Comparison of ENCODE assay signal across 14 mouse cellular contexts in the genomic region with DNA sequence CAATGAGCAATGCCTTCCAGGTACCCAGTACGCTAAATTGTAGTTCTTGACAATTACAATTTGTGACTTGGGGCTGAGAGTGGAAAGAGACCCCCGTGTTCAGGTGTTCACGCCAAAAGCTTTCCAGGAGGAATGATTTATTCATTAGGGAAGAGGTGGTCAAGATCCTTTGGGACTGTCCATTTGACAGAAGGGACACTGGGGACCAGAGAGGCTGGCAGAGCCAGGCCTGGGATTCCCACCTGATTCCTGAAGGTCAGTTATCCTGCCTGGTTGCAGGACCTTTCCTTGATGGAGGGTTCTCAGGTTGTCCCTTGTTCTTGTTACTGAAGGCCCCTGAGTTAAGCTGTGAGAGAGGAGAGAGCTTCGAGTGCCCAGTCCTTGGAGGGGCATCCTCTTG.
DNase-seq lines count a peak whose midpoint lies in the region; ATAC-seq and TF ChIP-seq lines count a peak whose summit lies in the region.
"Had no signal": no experiment of that assay in that cellular context is flagged by ENCODE, and none has a peak within 500 bp of the region (broad histone marks: within the 10 kb centered on the region; RNA-seq: fewer than 3 reads in every experiment).

No protein-coding gene starts in this region.

- H3K9ac ChIP-seq in forebrain, embryonic 13.5 days = 0 out of 2 replicates have a peak overlapping the region, but pooled peaks have one; percentile 21
- H3K9ac ChIP-seq in forebrain, postnatal 0 days = no peak overlapping the region
- H3K9ac ChIP-seq in midbrain, embryonic 11.5 days (ENCODE audit: low read length) = no peak overlapping the region
- H3K9ac ChIP-seq in midbrain, embryonic 15.5 days = no peak overlapping the region
- no peak overlapping the region for H3K9ac ChIP-seq in forebrain, embryonic 16.5 days (replicated peaks; ENCODE audit: low read depth, low read length)
- H3K9ac ChIP-seq: embryonic facial prominence, embryonic 13.5 days; heart, embryonic 12.5 days; hindbrain, embryonic 15.5 days had no signal

- no peaks in the 10 kb centered on the region for H3K36me3 ChIP-seq in forebrain, embryonic 13.5 days (ENCODE audit: poor library complexity, severe bottlenecking)
- H3K36me3 ChIP-seq in forebrain, postnatal 0 days (ENCODE audit: insufficient read depth) = no peaks in the 10 kb centered on the region
- H3K36me3 ChIP-seq in midbrain, embryonic 11.5 days (ENCODE audit: control insufficient read depth, insufficient read depth, low read length) = no peaks in the 10 kb centered on the region
- H3K36me3 ChIP-seq in midbrain, embryonic 15.5 days (replicated peaks) = no peaks in the 10 kb centered on the region
- no peaks in the 10 kb centered on the region for H3K36me3 ChIP-seq in forebrain, embryonic 16.5 days (ENCODE audit: control insufficient read depth, insufficient read depth)
- H3K36me3 ChIP-seq: embryonic facial prominence, embryonic 13.5 days; heart, embryonic 12.5 days; hindbrain, embryonic 10.5 days; hindbrain, embryonic 15.5 days had no signal

- peak overlapping the region; percentile 48 for H3K27ac ChIP-seq in forebrain, embryonic 13.5 days
- H3K27ac ChIP-seq in forebrain, postnatal 0 days (ENCODE audit: low read depth, low read length) = no peak overlapping the region
- no peak overlapping the region for H3K27ac ChIP-seq in midbrain, embryonic 11.5 days (ENCODE audit: low read depth, low read length)
- H3K27ac ChIP-seq in midbrain, embryonic 15.5 days = no peak overlapping the region
- peak overlapping the region; percentile 26; the same call in 1 of the 2 replicates for H3K27ac ChIP-seq in forebrain, embryonic 16.5 days (ENCODE audit: low read length)
- H3K27ac ChIP-seq: embryonic facial prominence, embryonic 13.5 days; hindbrain, embryonic 15.5 days had no signal

- DNase-seq in cerebellum, adult 9-10 months = peak; percentile 63
- DNase-seq in cerebellum, adult 11 months = no peak
- DNase-seq in forebrain, postnatal 0 days = no peak
- DNase-seq in midbrain, embryonic 11.5 days (ENCODE audit: low spot score, missing footprints) = peak; percentile 75
- no peak for DNase-seq in kidney, postnatal 25 days

- WGBS in forebrain, embryonic 13.5 days = 57% methylated on average over 4 of the region's 4 CpGs
- 52% methylated on average over 4 of the region's 4 CpGs for WGBS in forebrain, postnatal 0 days
- WGBS in midbrain, embryonic 11.5 days = 68% methylated on average over 4 of the region's 4 CpGs
- 63% methylated on average over 4 of the region's 4 CpGs for WGBS in midbrain, embryonic 15.5 days
- 57% methylated on average over 4 of the region's 4 CpGs for WGBS in forebrain, embryonic 16.5 days

- H3K9me3 ChIP-seq in forebrain, embryonic 13.5 days (replicated peaks) = no peaks in the 10 kb centered on the region
- no peaks in the 10 kb centered on the region for H3K9me3 ChIP-seq in forebrain, postnatal 0 days (ENCODE audit: low read length)
- no peaks in the 10 kb centered on the region for H3K9me3 ChIP-seq in midbrain, embryonic 11.5 days (ENCODE audit: control insufficient read depth, low read length)
- H3K9me3 ChIP-seq in midbrain, embryonic 15.5 days = no peaks in the 10 kb centered on the region
- H3K9me3 ChIP-seq in forebrain, embryonic 16.5 days (ENCODE audit: control insufficient read depth, low read length) = no peaks in the 10 kb centered on the region
- H3K9me3 ChIP-seq: embryonic facial prominence, embryonic 13.5 days; heart, embryonic 12.5 days; hindbrain, embryonic 10.5 days; hindbrain, embryonic 15.5 days had no signal

- peaks cover 47% of the 10 kb centered on the region for H3K4me1 ChIP-seq in forebrain, embryonic 13.5 days
- peaks cover 36% of the 10 kb centered on the region for H3K4me1 ChIP-seq in forebrain, postnatal 0 days (ENCODE audit: insufficient read depth)
- peaks cover 28% of the 10 kb centered on the region for H3K4me1 ChIP-seq in midbrain, embryonic 11.5 days (ENCODE audit: control insufficient read depth, insufficient read depth, low read length)
- peaks cover 33% of the 10 kb centered on the region for H3K4me1 ChIP-seq in midbrain, embryonic 15.5 days
- peaks cover 43% of the 10 kb centered on the region for H3K4me1 ChIP-seq in forebrain, embryonic 16.5 days (replicated peaks; ENCODE audit: control insufficient read depth, insufficient read depth, low read length)

- H3K4me2 ChIP-seq in forebrain, embryonic 13.5 days = peak overlapping the region; percentile 36; the same call in 1 of the 2 replicates
- H3K4me2 ChIP-seq in forebrain, postnatal 0 days (ENCODE audit: low read depth) = no peak overlapping the region; the same call in 1 of the 2 replicates
- no peak overlapping the region for H3K4me2 ChIP-seq in midbrain, embryonic 11.5 days
- H3K4me2 ChIP-seq in midbrain, embryonic 15.5 days = no peak overlapping the region
- no peak overlapping the region for H3K4me2 ChIP-seq in forebrain, embryonic 16.5 days (ENCODE audit: low read length)
- H3K4me2 ChIP-seq: embryonic facial prominence, embryonic 13.5 days; heart, embryonic 12.5 days had no signal

- ATAC-seq in forebrain, embryonic 13.5 days = no peak
- ATAC-seq in forebrain, postnatal 0 days = no peak
- ATAC-seq in midbrain, embryonic 11.5 days (ENCODE audit: low FRiP score) = no peak
- ATAC-seq in midbrain, embryonic 15.5 days (replicated peaks) = no peak
- no peak for ATAC-seq in forebrain, embryonic 16.5 days
- ATAC-seq: inflammation-experienced regulatory T-cells, adult 6 months; intestine, postnatal 0 days had no signal

- peaks cover 6% of the 10 kb centered on the region; the same call in 1 of the 2 replicates for H3K27me3 ChIP-seq in forebrain, embryonic 13.5 days
- H3K27me3 ChIP-seq in forebrain, postnatal 0 days (ENCODE audit: insufficient read depth, low read length) = no peaks in the 10 kb centered on the region; the same call in 1 of the 2 replicates
- H3K27me3 ChIP-seq in midbrain, embryonic 11.5 days (ENCODE audit: control insufficient read depth, insufficient read depth, low read length) = peaks cover 19% of the 10 kb centered on the region
- 0 out of 2 replicates have a peak, but pooled peaks cover 2% of the 10 kb centered on the region for H3K27me3 ChIP-seq in midbrain, embryonic 15.5 days (replicated peaks)
- no peaks in the 10 kb centered on the region for H3K27me3 ChIP-seq in forebrain, embryonic 16.5 days (replicated peaks; ENCODE audit: control insufficient read depth, insufficient read depth, low read length)

- no peak for TF ChIP-seq CTCF in forebrain, postnatal 0 days (IDR thresholded peaks at IDR 0.05; ENCODE audit: low read depth)

- H3K4me3 ChIP-seq in forebrain, embryonic 13.5 days = no peak overlapping the region
- no peak overlapping the region for H3K4me3 ChIP-seq in forebrain, postnatal 0 days (ENCODE audit: low read depth, low read length)
- no peak overlapping the region for H3K4me3 ChIP-seq in midbrain, embryonic 11.5 days (ENCODE audit: low read depth, low read length)
- H3K4me3 ChIP-seq in midbrain, embryonic 15.5 days = no peak overlapping the region
- no peak overlapping the region for H3K4me3 ChIP-seq in forebrain, embryonic 16.5 days (replicated peaks; ENCODE audit: low read length)
- H3K4me3 ChIP-seq: embryonic facial prominence, embryonic 13.5 days; heart, embryonic 12.5 days; hindbrain, embryonic 10.5 days; hindbrain, embryonic 15.5 days had no signal

Comparison
In these comparisons a context has a peak if more than half of its experiments do, and no peak if none do; other contexts are left out.
1. DNase-seq: peak in cerebellum, adult 9-10 months (single experiment) and midbrain, embryonic 11.5 days (single experiment); none in cerebellum, adult 11 months (single experiment), forebrain, postnatal 0 days (single experiment) and kidney, postnatal 25 days (0 of 2).
2. H3K27ac ChIP-seq: peak in forebrain, embryonic 13.5 days (single experiment) and forebrain, embryonic 16.5 days (single experiment); none in forebrain, postnatal 0 days (single experiment), midbrain, embryonic 11.5 days (single experiment) and midbrain, embryonic 15.5 days (single experiment).